ENCODE assay signal across 21 mouse cellular contexts in the genomic region with DNA sequence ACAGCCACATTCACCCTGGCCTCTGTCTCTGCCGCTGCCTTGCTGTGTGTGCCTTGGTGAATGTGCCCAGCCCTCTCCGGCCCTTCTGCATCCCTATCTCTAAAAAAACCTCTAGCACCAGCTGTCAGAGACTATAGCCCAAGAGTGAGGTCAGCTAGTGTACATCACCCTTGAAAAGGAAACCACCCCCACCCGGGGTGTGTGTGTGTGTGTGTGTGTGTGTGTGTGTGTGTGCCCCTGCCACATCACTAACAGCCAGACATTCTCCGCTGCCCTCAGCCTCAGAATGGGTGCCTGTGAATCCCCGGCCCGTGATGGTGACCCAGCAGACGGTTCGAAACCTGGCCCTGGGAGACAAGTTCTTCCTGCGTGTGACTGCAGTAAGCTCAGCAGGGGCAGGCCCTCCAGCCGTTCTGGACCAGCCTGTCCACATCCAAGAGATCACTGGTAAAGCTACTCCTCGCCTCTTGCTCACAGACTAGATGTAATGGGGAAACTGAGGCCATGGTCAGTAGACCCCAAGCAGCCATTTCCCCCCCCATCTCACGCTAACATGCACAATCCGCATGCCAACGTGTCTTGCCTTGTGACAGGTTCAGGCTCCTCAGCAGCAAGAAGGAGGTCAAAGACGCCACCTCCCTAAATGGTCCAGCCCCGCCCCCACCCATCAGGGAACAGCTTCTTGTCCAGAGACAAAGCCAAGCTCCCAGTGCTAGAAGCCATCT. TPM values are rescaled to one million over a fixed set of nuclear protein-coding genes. Genes with fewer than 3 reads are reported as not detected.
DNase-seq lines count a peak whose midpoint lies in the region; ATAC-seq and TF ChIP-seq lines count a peak whose summit lies in the region.
"Had no signal": no experiment of that assay in that cellular context is flagged by ENCODE, and none has a peak within 500 bp of the region (broad histone marks: within the 10 kb centered on the region; RNA-seq: fewer than 3 reads in every experiment).

No protein-coding gene starts in this region.

- H3K9me3 ChIP-seq in forebrain, embryonic 11.5 days (ENCODE audit: control insufficient read depth, low read length), result no peaks in the 10 kb centered on the region
- no peaks in the 10 kb centered on the region for H3K9me3 ChIP-seq in forebrain, postnatal 0 days (ENCODE audit: low read length)
- H3K9me3 ChIP-seq in heart, embryonic 14.5 days (ENCODE audit: control insufficient read depth, low read length), result no peaks in the 10 kb centered on the region
- H3K9me3 ChIP-seq: forebrain, embryonic 15.5 days; liver, embryonic 12.5 days; neural tube, embryonic 15.5 days; stomach, embryonic 15.5 days had no signal

- H3K4me2 ChIP-seq in forebrain, embryonic 11.5 days (ENCODE audit: low read depth, low read length, severe bottlenecking), result no peak overlapping the region
- H3K4me2 ChIP-seq in forebrain, postnatal 0 days (ENCODE audit: low read depth), result no peak overlapping the region
- H3K4me2 ChIP-seq in heart, embryonic 14.5 days (ENCODE audit: low read length), result no peak overlapping the region
- H3K4me2 ChIP-seq: forebrain, embryonic 15.5 days; liver, embryonic 12.5 days; neural tube, embryonic 15.5 days; stomach, embryonic 15.5 days had no signal

- 81% methylated on average over 16 of the region's 16 CpGs for WGBS in forebrain, embryonic 11.5 days
- WGBS in forebrain, postnatal 0 days, result 79% methylated on average over 16 of the region's 16 CpGs
- WGBS in heart, embryonic 14.5 days, result 57% methylated on average over 16 of the region's 16 CpGs

- intact Hi-C loops in heart, postnatal 25 days (cut with DNase I), result loop anchor here (2.0 to 5.0 kb wide), 2 partner anchors 44 to 128 kb away; no protein-coding TSS in a partner anchor

- TF ChIP-seq CTCF in forebrain, postnatal 0 days (IDR thresholded peaks at IDR 0.05; ENCODE audit: low read depth), result no peak

- no peak overlapping the region for H3K9ac ChIP-seq in forebrain, embryonic 11.5 days (ENCODE audit: low read length)
- H3K9ac ChIP-seq in forebrain, postnatal 0 days, result no peak overlapping the region
- peak overlapping the region; percentile 8; the same call in 1 of the 2 replicates for H3K9ac ChIP-seq in heart, embryonic 14.5 days (ENCODE audit: low read length)
- H3K9ac ChIP-seq: forebrain, embryonic 15.5 days; liver, embryonic 12.5 days; neural tube, embryonic 15.5 days; stomach, embryonic 15.5 days had no signal

- no peaks in the 10 kb centered on the region for H3K4me1 ChIP-seq in forebrain, embryonic 11.5 days (replicated peaks; ENCODE audit: control insufficient read depth, insufficient read depth, low read length)
- H3K4me1 ChIP-seq in forebrain, postnatal 0 days (ENCODE audit: insufficient read depth), result no peaks in the 10 kb centered on the region; the same call in 1 of the 2 replicates
- H3K4me1 ChIP-seq in heart, embryonic 14.5 days (ENCODE audit: control insufficient read depth in 2 of 2, insufficient read depth in 2 of 2, low read length in 2 of 2), result peaks cover 29 to 34% of the 10 kb centered on the region in 2 experiments

- no peak overlapping the region for H3K4me3 ChIP-seq in forebrain, embryonic 11.5 days (ENCODE audit: low read depth, low read length)
- H3K4me3 ChIP-seq in forebrain, postnatal 0 days (ENCODE audit: low read depth, low read length), result no peak overlapping the region
- no peak overlapping the region for H3K4me3 ChIP-seq in heart, embryonic 14.5 days (ENCODE audit: control insufficient read depth in 1 of 2, insufficient read depth in 1 of 2, low read depth in 1 of 2, low read length in 2 of 2)
- H3K4me3 ChIP-seq: forebrain, embryonic 15.5 days; liver, embryonic 12.5 days; neural tube, embryonic 15.5 days; stomach, embryonic 15.5 days had no signal

- ATAC-seq in forebrain, embryonic 11.5 days (replicated peaks; ENCODE audit: low FRiP score), result no peak
- ATAC-seq in forebrain, postnatal 0 days, result no peak
- ATAC-seq in heart, embryonic 14.5 days (ENCODE audit: insufficient number of reproducible peaks, insufficient read depth, low FRiP score, low read depth), result no peak
- ATAC-seq: forebrain, embryonic 15.5 days; liver, embryonic 12.5 days had no signal

- H3K27ac ChIP-seq in forebrain, embryonic 11.5 days (ENCODE audit: low read depth, low read length), result no peak overlapping the region
- H3K27ac ChIP-seq in forebrain, postnatal 0 days (ENCODE audit: low read depth, low read length), result no peak overlapping the region
- 0 out of 4 replicates have a peak overlapping the region, but pooled peaks of 1 of the 2 experiments have one; percentile 70 for H3K27ac ChIP-seq in heart, embryonic 14.5 days (replicated peaks in 1 of 2; ENCODE audit: control insufficient read depth in 1 of 2, insufficient read depth in 1 of 2, low read depth in 2 of 2, low read length in 2 of 2)
- H3K27ac ChIP-seq: forebrain, embryonic 15.5 days; liver, embryonic 12.5 days; neural tube, embryonic 15.5 days; stomach, embryonic 15.5 days had no signal

- DNase-seq in forebrain, embryonic 11.5 days (ENCODE audit: low spot score), result peak; percentile 45
- DNase-seq in forebrain, postnatal 0 days, result no peak
- DNase-seq in heart, postnatal 25 days (ENCODE audit: low spot score), result no peak
- peak; percentile 59 for DNase-seq in ZHBTc4 (ENCODE audit: low read depth, low spot score)
- peak; percentile 10 for DNase-seq in induced T-regulatory cell, adult 2 months (ENCODE audit: low read depth)
- DNase-seq in lung, adult 18-20 months, result no peak
- no peak for DNase-seq in spleen, adult 18-20 months
- DNase-seq: lung, postnatal 10 days; retina, postnatal 1 day; thymus, postnatal 25 days had no signal

- H3K36me3 ChIP-seq in forebrain, embryonic 11.5 days (ENCODE audit: control insufficient read depth, insufficient read depth, low read length), result no peaks in the 10 kb centered on the region
- H3K36me3 ChIP-seq in forebrain, postnatal 0 days (ENCODE audit: insufficient read depth), result no peaks in the 10 kb centered on the region
- H3K36me3 ChIP-seq in heart, embryonic 14.5 days (ENCODE audit: control insufficient read depth, insufficient read depth, low read length), result no peaks in the 10 kb centered on the region
- H3K36me3 ChIP-seq: forebrain, embryonic 15.5 days; liver, embryonic 12.5 days; neural tube, embryonic 15.5 days; stomach, embryonic 15.5 days had no signal

- H3K27me3 ChIP-seq in forebrain, embryonic 11.5 days (ENCODE audit: control insufficient read depth, insufficient read depth, low read length), result no peaks in the 10 kb centered on the region
- no peaks in the 10 kb centered on the region for H3K27me3 ChIP-seq in forebrain, postnatal 0 days (ENCODE audit: insufficient read depth, low read length)
- no peaks in the 10 kb centered on the region for H3K27me3 ChIP-seq in heart, embryonic 14.5 days (ENCODE audit: control insufficient read depth, insufficient read depth, low read length)
- H3K27me3 ChIP-seq: forebrain, embryonic 15.5 days; neural tube, embryonic 15.5 days; stomach, embryonic 15.5 days had no signal

RNA-seq across cellular contexts. Expression of gene Mybph, which starts 1.2 kb away (rescaled TPM):
- not detected in 2 replicates for polyA plus RNA-seq in forebrain, embryonic 11.5 days (2014; fragmentation: Nextera tagmentation; extraction: Ambion mirVana)
- total RNA-seq in forebrain, postnatal 0 days (2014; rRNA removed), result 0.10 and 0.23 TPM in 2 replicates
- polyA plus RNA-seq in forebrain, postnatal 0 days (2015; fragmentation: Nextera tagmentation; extraction: Ambion mirVana), result 0.12 TPM in 1 of 2 replicates, not detected in the other
- polyA plus RNA-seq in heart, embryonic 14.5 days (2014; fragmentation: Nextera tagmentation; extraction: Ambion mirVana), result 0.12 and 0.27 TPM in 2 replicates
- not detected for total RNA-seq in heart, postnatal 25 days (2021)
- total RNA-seq: adrenal gland, postnatal 25 days; common myeloid progenitor, adult 5-6 weeks; hematopoietic stem cell, adult 5-6 weeks; left cerebral cortex, postnatal 10 days; MEL had no signal
- polyA plus RNA-seq: forebrain, embryonic 15.5 days; intestine, embryonic 14.5 days had no signal

RNA-seq across cellular contexts. Expression of gene Chil1, which starts 12.5 kb away (rescaled TPM):
- polyA plus RNA-seq in forebrain, embryonic 11.5 days (2014; fragmentation: Nextera tagmentation; extraction: Ambion mirVana), result 0.27 and 0.65 TPM in 2 replicates
- 0.38 and 1.3 TPM in 2 replicates for total RNA-seq in forebrain, postnatal 0 days (2014; rRNA removed)
- 3.3 and 4.1 TPM in 2 replicates for polyA plus RNA-seq in forebrain, postnatal 0 days (2015; fragmentation: Nextera tagmentation; extraction: Ambion mirVana)
- 0.66 and 1.5 TPM in 2 replicates for polyA plus RNA-seq in heart, embryonic 14.5 days (2014; fragmentation: Nextera tagmentation; extraction: Ambion mirVana)
- total RNA-seq in heart, postnatal 25 days (2021), result under 1 TPM; 0.34 to 0.92 TPM
- total RNA-seq: MEL had no signal

RNA-seq across cellular contexts. Expression of gene Adora1, which starts 40.8 kb away (rescaled TPM):
- 0.59 and 0.84 TPM in 2 replicates for polyA plus RNA-seq in forebrain, embryonic 11.5 days (2014; fragmentation: Nextera tagmentation; extraction: Ambion mirVana)
- total RNA-seq in forebrain, postnatal 0 days (2014; rRNA removed), result 38.4 and 41.5 TPM in 2 replicates
- 29.3 and 37.5 TPM in 2 replicates for polyA plus RNA-seq in forebrain, postnatal 0 days (2015; fragmentation: Nextera tagmentation; extraction: Ambion mirVana)
- polyA plus RNA-seq in heart, embryonic 14.5 days (2014; fragmentation: Nextera tagmentation; extraction: Ambion mirVana), result 11.3 and 11.7 TPM in 2 replicates
- total RNA-seq in heart, postnatal 25 days (2021), result 10 to 100 TPM; 15.5 to 20.5 TPM
- total RNA-seq: common myeloid progenitor, adult 5-6 weeks; MEL had no signal

Comparison
In these comparisons a context has a peak if more than half of its experiments do, and no peak if none do; other contexts are left out.
1. DNase-seq: peak in forebrain, embryonic 11.5 days (single experiment), ZHBTc4 (single experiment) and induced T-regulatory cell, adult 2 months (single experiment); none in forebrain, postnatal 0 days (single experiment), heart, postnatal 25 days (single experiment), lung, adult 18-20 months (0 of 2) and spleen, adult 18-20 months (0 of 2).